ENCODE assay signal across 8 mouse cellular contexts in the genomic region with DNA sequence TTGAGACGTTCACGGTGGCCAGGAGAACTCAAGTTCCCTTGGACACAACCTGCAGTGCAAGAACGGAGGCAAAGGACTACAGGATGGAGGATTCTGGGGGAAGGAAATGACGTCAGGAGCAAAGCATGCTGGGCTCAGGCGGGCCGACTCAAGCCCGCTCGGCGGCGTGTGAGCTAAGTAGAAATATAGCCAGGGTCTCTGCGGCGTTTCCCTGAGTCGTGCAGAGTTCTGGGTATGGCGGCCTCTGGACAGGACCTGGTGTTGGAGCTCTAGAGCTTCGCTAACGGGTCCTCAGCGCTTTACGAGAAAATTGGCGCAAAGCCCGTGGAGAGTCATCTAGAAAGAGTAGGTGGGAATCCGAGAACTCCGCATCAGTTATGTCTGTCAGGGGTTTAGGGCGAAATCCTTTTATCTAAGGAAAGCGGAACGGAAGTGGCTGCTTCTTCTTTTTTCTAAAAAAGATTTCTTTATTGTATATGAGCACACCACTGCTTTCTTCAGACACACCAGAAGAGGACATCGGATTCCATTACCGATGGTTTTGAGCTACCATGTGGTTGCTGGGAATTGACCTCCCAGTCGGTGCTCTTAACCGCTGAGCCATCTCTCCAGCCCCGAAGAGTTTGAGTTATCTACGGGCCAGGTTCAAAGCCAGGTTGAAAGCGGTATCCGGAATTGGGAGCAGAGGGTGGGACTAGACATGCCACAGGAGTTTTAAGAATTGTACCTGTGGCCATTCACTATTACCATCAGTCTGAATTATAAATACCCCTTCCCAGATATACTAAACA. TPM values are rescaled to one million over a fixed set of nuclear protein-coding genes. Genes with fewer than 3 reads are reported as not detected.
A peak's percentile ranks its signal among the peaks of the same experiment; 100 is the strongest.
DNase-seq lines count a peak whose midpoint lies in the region; ATAC-seq and TF ChIP-seq lines count a peak whose summit lies in the region.

A gene (plus strand): TSS at position 116 of the 791 bp plus-strand sequence.

- DNase-seq in 3T3-L1 (ENCODE audit: low read depth, low spot score): peak; percentile 95
- peak; percentile 36 to 53 for DNase-seq in adrenal gland, postnatal 4 days (ENCODE audit: low spot score in 2 of 2)
- DNase-seq in embryonic facial prominence, embryonic 14.5 days (ENCODE audit: low spot score): peak; percentile 97
- peak; percentile 92 for DNase-seq in heart, adult 8-10 months (ENCODE audit: low spot score)
- DNase-seq in kidney, adult 9 months: peak; percentile 91
- peak; percentile 95 for DNase-seq in limb, embryonic 14.5 days (ENCODE audit: low spot score)
- peak; percentile 96 for DNase-seq in midbrain, postnatal 0 days (ENCODE audit: low spot score)
- DNase-seq in spleen, postnatal 14 days (ENCODE audit: low spot score in 2 of 2): peak; percentile 52 to 69

- H3K4me3 ChIP-seq in embryonic facial prominence, embryonic 14.5 days (ENCODE audit: low read depth, low read length): peak within 1 kb of the TSS; percentile 50
- H3K4me3 ChIP-seq in limb, embryonic 14.5 days (replicated peaks; ENCODE audit: low read length): peak within 1 kb of the TSS; percentile 48
- peak within 1 kb of the TSS; percentile 54 for H3K4me3 ChIP-seq in midbrain, postnatal 0 days (ENCODE audit: low read depth, low read length)

- H3K4me2 ChIP-seq in embryonic facial prominence, embryonic 14.5 days (ENCODE audit: low read depth, low read length): peak within 1 kb of the TSS; percentile 79
- H3K4me2 ChIP-seq in limb, embryonic 14.5 days (replicated peaks; ENCODE audit: low read depth, low read length, severe bottlenecking): peak within 1 kb of the TSS; percentile 66
- peak within 1 kb of the TSS; percentile 57 for H3K4me2 ChIP-seq in midbrain, postnatal 0 days (ENCODE audit: low read depth, low read length, poor library complexity, severe bottlenecking)

- no peak for TF ChIP-seq CTCF in midbrain, postnatal 0 days (IDR thresholded peaks at IDR 0.05)

- peak within 1 kb of the TSS; percentile 89 for H3K27ac ChIP-seq in embryonic facial prominence, embryonic 14.5 days (replicated peaks; ENCODE audit: low read depth, low read length)
- H3K27ac ChIP-seq in limb, embryonic 14.5 days (replicated peaks; ENCODE audit: low read depth, low read length): peak within 1 kb of the TSS; percentile 83
- peak within 1 kb of the TSS; percentile 70 for H3K27ac ChIP-seq in midbrain, postnatal 0 days (ENCODE audit: low read depth, low read length)

- H3K4me1 ChIP-seq in embryonic facial prominence, embryonic 14.5 days (ENCODE audit: control insufficient read depth, insufficient read depth, low read length): 0 out of 2 replicates have a peak, but pooled peaks cover 4% of the 10 kb centered on the region
- H3K4me1 ChIP-seq in limb, embryonic 14.5 days (ENCODE audit: control insufficient read depth, insufficient read depth, low read length): peaks cover 3% of the 10 kb centered on the region; the same call in 1 of the 2 replicates
- no peaks in the 10 kb centered on the region for H3K4me1 ChIP-seq in midbrain, postnatal 0 days (ENCODE audit: insufficient read depth, low read length)

- H3K27me3 ChIP-seq in embryonic facial prominence, embryonic 14.5 days (replicated peaks; ENCODE audit: control insufficient read depth, insufficient read depth, low read length): no peaks in the 10 kb centered on the region
- H3K27me3 ChIP-seq in limb, embryonic 14.5 days (ENCODE audit: control insufficient read depth, insufficient read depth, low read length): no peaks in the 10 kb centered on the region
- no peaks in the 10 kb centered on the region for H3K27me3 ChIP-seq in midbrain, postnatal 0 days (ENCODE audit: insufficient read depth, low read length)

- under 1% methylated on average over 33 of the region's 33 CpGs for WGBS in embryonic facial prominence, embryonic 14.5 days
- WGBS in limb, embryonic 14.5 days: under 1% methylated on average over 33 of the region's 33 CpGs
- WGBS in midbrain, postnatal 0 days: under 1% methylated on average over 33 of the region's 33 CpGs

- H3K9ac ChIP-seq in embryonic facial prominence, embryonic 14.5 days (ENCODE audit: low read depth, low read length): peak within 1 kb of the TSS; percentile 75
- H3K9ac ChIP-seq in limb, embryonic 14.5 days (ENCODE audit: low read depth, low read length, severe bottlenecking): peak within 1 kb of the TSS; percentile 72
- peak within 1 kb of the TSS; percentile 52; the same call in 1 of the 2 replicates for H3K9ac ChIP-seq in midbrain, postnatal 0 days (replicated peaks; ENCODE audit: low read length, poor library complexity, severe bottlenecking)

- peak; percentile 96; the same call in 1 of the 2 replicates for TF ChIP-seq POLR2A in limb, embryonic 14.5 days (IDR thresholded peaks at IDR 0.05; ENCODE audit: borderline replicate concordance, extremely low read depth, insufficient read depth, insufficient read length)

- peak; percentile 98 for ATAC-seq in embryonic facial prominence, embryonic 14.5 days (ENCODE audit: low read depth)
- ATAC-seq in limb, embryonic 14.5 days (ENCODE audit: low FRiP score, low read depth): peak; percentile 96
- ATAC-seq in midbrain, postnatal 0 days (ENCODE audit: low FRiP score): peak; percentile 94

- H3K9me3 ChIP-seq in embryonic facial prominence, embryonic 14.5 days (ENCODE audit: control insufficient read depth, low read length): no peaks in the 10 kb centered on the region
- no peaks in the 10 kb centered on the region for H3K9me3 ChIP-seq in limb, embryonic 14.5 days (ENCODE audit: control insufficient read depth, low read length)
- H3K9me3 ChIP-seq in midbrain, postnatal 0 days (ENCODE audit: low read length): no peaks in the 10 kb centered on the region

- H3K36me3 ChIP-seq in embryonic facial prominence, embryonic 14.5 days (ENCODE audit: control insufficient read depth, insufficient read depth, low read length): 0 out of 2 replicates have a peak, but pooled peaks cover 12% of the 10 kb centered on the region
- 0 out of 2 replicates have a peak, but pooled peaks cover 5% of the 10 kb centered on the region for H3K36me3 ChIP-seq in limb, embryonic 14.5 days (ENCODE audit: control insufficient read depth, insufficient read depth, low read length)
- no peaks in the 10 kb centered on the region for H3K36me3 ChIP-seq in midbrain, postnatal 0 days (ENCODE audit: insufficient read depth, low read length)

RNA-seq across cellular contexts. Expression of the gene that starts here (rescaled TPM):
- 10 to 100 TPM; 11.0 to 12.0 TPM for total RNA-seq in adrenal gland, postnatal 4 days (2021)
- polyA plus RNA-seq in embryonic facial prominence, embryonic 14.5 days (2014; fragmentation: Nextera tagmentation; extraction: Ambion mirVana): 33.1 and 34.5 TPM in 2 replicates
- 1 to 10 TPM; 3.9 to 4.6 (median 4.4) TPM for total RNA-seq in heart, adult 8-10 months (2022)
- 10.8 and 16.7 TPM in 2 replicates for polyA plus RNA-seq in limb, embryonic 14.5 days (2012; rRNA removed)
- polyA plus RNA-seq in limb, embryonic 14.5 days (2014; fragmentation: Nextera tagmentation; extraction: Ambion mirVana): 30.8 and 34.7 TPM in 2 replicates
- 5.6 and 9.2 TPM in 2 replicates for total RNA-seq in midbrain, postnatal 0 days (2014; rRNA removed)
- 14.4 and 16.2 TPM in 2 replicates for polyA plus RNA-seq in midbrain, postnatal 0 days (2015; fragmentation: Nextera tagmentation; extraction: Ambion mirVana)

Comparison
In these comparisons a context has a peak if more than half of its experiments do, and no peak if none do; other contexts are left out.
1. Peak in every context shown above with its lines: DNase-seq, ATAC-seq, H3K4me3 ChIP-seq and H3K27ac ChIP-seq.
2. DNase-seq: peak in every context shown above with its lines; median percentile 97 in embryonic facial prominence, embryonic 14.5 days; 96 in midbrain, postnatal 0 days; 95 in 3T3-L1; 95 in limb, embryonic 14.5 days; 92 in heart, adult 8-10 months; 91 in kidney, adult 9 months; 60 in spleen, postnatal 14 days; 44 in adrenal gland, postnatal 4 days.